ENCODE assay signal across 8 mouse cellular contexts in the genomic region with DNA sequence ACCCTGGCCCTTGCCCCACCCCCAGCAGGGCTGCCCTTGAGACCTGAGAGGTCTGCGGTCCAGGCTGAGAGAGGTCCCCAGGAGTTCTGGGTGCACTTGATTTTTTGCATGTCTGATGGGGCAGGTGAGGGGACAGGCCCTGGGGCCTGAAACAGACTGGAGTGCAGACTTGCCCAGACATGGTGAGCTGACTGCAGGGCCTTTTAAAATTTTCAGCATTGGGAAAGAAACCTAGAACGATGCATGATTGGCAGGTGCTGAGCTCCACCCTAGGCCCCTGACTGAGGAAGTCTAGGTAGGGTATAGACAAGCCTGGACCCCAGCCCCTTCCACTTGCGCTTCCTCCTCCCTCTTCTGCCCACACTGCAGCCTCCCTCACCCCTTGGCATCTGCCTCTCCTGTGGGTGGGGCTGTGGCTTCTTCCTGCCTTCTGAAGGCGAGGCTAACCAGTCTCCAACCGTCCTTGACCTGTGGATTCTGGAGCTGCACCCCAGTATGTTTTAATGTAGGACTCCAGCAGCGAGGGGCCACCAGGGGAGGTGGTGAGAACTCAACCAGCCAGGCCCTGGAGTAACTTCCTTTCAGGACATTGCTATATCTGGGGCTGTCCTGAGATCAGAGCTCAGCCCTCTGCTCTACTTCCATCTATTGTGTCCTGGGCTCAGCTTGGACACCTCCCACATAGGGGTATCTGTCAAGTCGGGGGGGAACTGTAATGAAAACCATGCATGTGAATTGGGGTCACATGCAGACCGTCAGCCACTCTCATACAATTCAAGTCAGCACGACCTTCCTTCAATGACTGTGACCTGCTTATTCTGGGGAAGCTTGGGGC. TPM values are rescaled to one million over a fixed set of nuclear protein-coding genes. Genes with fewer than 3 reads are reported as not detected.
DNase-seq lines count a peak whose midpoint lies in the region; ATAC-seq and TF ChIP-seq lines count a peak whose summit lies in the region.

No protein-coding gene starts in this region.

- no peak; the same call in none of the 2 replicates for TF ChIP-seq CTCF in left cerebral cortex, adult 2 months (IDR thresholded peaks at IDR 0.05)

- no peak for DNase-seq in left cerebral cortex, adult 2 months (ENCODE audit: extremely low spot score in 1 of 2, low spot score in 2 of 2)
- DNase-seq in left cerebral cortex, adult 8-10 months (ENCODE audit: low spot score in 2 of 2), result no peak
- no peak for DNase-seq in embryonic facial prominence, embryonic 10.5 days (ENCODE audit: low spot score)
- DNase-seq in lung, postnatal 25 days (ENCODE audit: low spot score), result peak; percentile 41
- DNase-seq in natural killer cell, adult 2 months (ENCODE audit: low spot score in 2 of 2), result no peak
- no peak for DNase-seq in left cerebral cortex, postnatal 36 days (ENCODE audit: low spot score in 2 of 2)
- DNase-seq in gastrocnemius, adult 8-10 months (ENCODE audit: low spot score in 2 of 2), result no peak

- peaks cover 35% of the 10 kb centered on the region for H3K4me1 ChIP-seq in embryonic facial prominence, embryonic 10.5 days
- peaks cover 16% of the 10 kb centered on the region for H3K4me1 ChIP-seq in heart, embryonic 16.5 days (ENCODE audit: control insufficient read depth, insufficient read depth, low read length)

- H3K9ac ChIP-seq in heart, embryonic 16.5 days (ENCODE audit: low read length), result no peak overlapping the region

- H3K27me3 ChIP-seq in embryonic facial prominence, embryonic 10.5 days (replicated peaks; ENCODE audit: low read depth, poor library complexity, severe bottlenecking), result peaks cover 31% of the 10 kb centered on the region
- H3K27me3 ChIP-seq in heart, embryonic 16.5 days (ENCODE audit: control insufficient read depth, insufficient read depth, low read length), result peaks cover 12% of the 10 kb centered on the region

- peak overlapping the region; percentile 30; the same call in 1 of the 2 replicates for H3K27ac ChIP-seq in left cerebral cortex, adult 2 months
- H3K27ac ChIP-seq in embryonic facial prominence, embryonic 10.5 days (replicated peaks), result 0 out of 2 replicates have a peak overlapping the region, but pooled peaks have one; percentile 10
- peak overlapping the region; percentile 71 for H3K27ac ChIP-seq in heart, embryonic 16.5 days (ENCODE audit: low read length)

- no peak overlapping the region for H3K4me3 ChIP-seq in left cerebral cortex, adult 2 months
- H3K4me3 ChIP-seq in embryonic facial prominence, embryonic 10.5 days, result no peak overlapping the region
- no peak overlapping the region for H3K4me3 ChIP-seq in heart, embryonic 16.5 days (ENCODE audit: low read length)

- peaks cover 39% of the 10 kb centered on the region for H3K36me3 ChIP-seq in embryonic facial prominence, embryonic 10.5 days (replicated peaks)
- H3K36me3 ChIP-seq in heart, embryonic 16.5 days (ENCODE audit: control insufficient read depth, insufficient read depth), result peaks cover 29% of the 10 kb centered on the region

- 45% methylated on average over 9 of the region's 9 CpGs for WGBS in embryonic facial prominence, embryonic 10.5 days
- 32% methylated on average over 9 of the region's 9 CpGs for WGBS in heart, embryonic 16.5 days

- no peak overlapping the region for H3K4me2 ChIP-seq in heart, embryonic 16.5 days (ENCODE audit: low read depth, low read length)

- peaks cover 19% of the 10 kb centered on the region for H3K9me3 ChIP-seq in embryonic facial prominence, embryonic 10.5 days
- H3K9me3 ChIP-seq in heart, embryonic 16.5 days (replicated peaks; ENCODE audit: control insufficient read depth, low read length), result peaks cover 15% of the 10 kb centered on the region

- ATAC-seq in heart, embryonic 16.5 days (replicated peaks; ENCODE audit: extremely low read depth, insufficient read depth, low FRiP score), result peak; percentile 40

- intact Hi-C loops in left cerebral cortex, adult 2 months (cut with DNase I), result no loop called here
- intact Hi-C loops in left cerebral cortex, postnatal 36 days (cut with DNase I), result no loop called here

RNA-seq across cellular contexts. Expression of a gene that starts 16.7 kb away (rescaled TPM):
- total RNA-seq in left cerebral cortex, adult 2 months (2021), result 10 to 100 TPM; 47.2 to 50.9 TPM
- total RNA-seq in left cerebral cortex, adult 8-10 months (2022), result 10 to 100 TPM; 38.6 to 51.4 (median 45.8) TPM
- polyA plus RNA-seq in embryonic facial prominence, embryonic 10.5 days (2016; fragmentation: Nextera tagmentation; extraction: Ambion mirVana), result 52.1 and 53.7 TPM in 2 replicates
- 54.4 and 56.0 TPM in 2 replicates for polyA plus RNA-seq in heart, embryonic 16.5 days (2015; fragmentation: Nextera tagmentation; extraction: Ambion mirVana)
- 10 to 100 TPM; 48.5 to 52.2 TPM for total RNA-seq in left cerebral cortex, postnatal 36 days (2021)
- total RNA-seq in gastrocnemius, adult 8-10 months (2022), result 10 to 100 TPM; 36.6 to 45.2 (median 38.1) TPM

RNA-seq across cellular contexts. Expression of a gene that starts 30.0 kb away (rescaled TPM):
- total RNA-seq in left cerebral cortex, adult 2 months (2021), result 1 to 10 TPM; 3.1 to 4.0 TPM
- total RNA-seq in left cerebral cortex, adult 8-10 months (2022), result 1 to 10 TPM; 1.2 to 3.5 (median 2.3) TPM
- 4.8 and 5.0 TPM in 2 replicates for polyA plus RNA-seq in embryonic facial prominence, embryonic 10.5 days (2016; fragmentation: Nextera tagmentation; extraction: Ambion mirVana)
- 3.9 and 4.4 TPM in 2 replicates for polyA plus RNA-seq in heart, embryonic 16.5 days (2015; fragmentation: Nextera tagmentation; extraction: Ambion mirVana)
- 1 to 10 TPM; 3.9 to 4.0 TPM for total RNA-seq in left cerebral cortex, postnatal 36 days (2021)
- total RNA-seq in gastrocnemius, adult 8-10 months (2022), result under 1 TPM; 0.27 to 0.63 (median 0.40) TPM

RNA-seq across cellular contexts. Expression of a gene that starts 35.5 kb away (rescaled TPM):
- 10 to 100 TPM; 29.1 to 33.0 TPM for total RNA-seq in left cerebral cortex, adult 2 months (2021)
- total RNA-seq in left cerebral cortex, adult 8-10 months (2022), result 10 to 100 TPM; 28.7 to 31.1 (median 29.3) TPM
- polyA plus RNA-seq in embryonic facial prominence, embryonic 10.5 days (2016; fragmentation: Nextera tagmentation; extraction: Ambion mirVana), result 249 and 260 TPM in 2 replicates
- polyA plus RNA-seq in heart, embryonic 16.5 days (2015; fragmentation: Nextera tagmentation; extraction: Ambion mirVana), result 188 and 205 TPM in 2 replicates
- 10 to 100 TPM; 31.1 to 41.6 TPM for total RNA-seq in left cerebral cortex, postnatal 36 days (2021)
- 10 to 100 TPM; 19.3 to 22.8 (median 21.2) TPM for total RNA-seq in gastrocnemius, adult 8-10 months (2022)

RNA-seq across cellular contexts. Expression of a gene that starts 44.1 kb away (rescaled TPM):
- total RNA-seq in left cerebral cortex, adult 2 months (2021), result 100 to 1,000 TPM; 313 to 351 TPM
- total RNA-seq in left cerebral cortex, adult 8-10 months (2022), result 100 to 1,000 TPM; 237 to 269 (median 246) TPM
- 2.2 TPM in 2 replicates for polyA plus RNA-seq in embryonic facial prominence, embryonic 10.5 days (2016; fragmentation: Nextera tagmentation; extraction: Ambion mirVana)
- polyA plus RNA-seq in heart, embryonic 16.5 days (2015; fragmentation: Nextera tagmentation; extraction: Ambion mirVana), result 0.47 and 0.72 TPM in 2 replicates
- total RNA-seq in left cerebral cortex, postnatal 36 days (2021), result 100 to 1,000 TPM; 278 to 328 TPM
- under 1 TPM in 3 of 4 experiments, not detected in 1; 0.10 to 0.21 (median 0.20) TPM for total RNA-seq in gastrocnemius, adult 8-10 months (2022)

RNA-seq across cellular contexts. Expression of a gene that starts 48.6 kb away (rescaled TPM):
- 1 to 10 TPM; 5.5 to 5.8 TPM for total RNA-seq in left cerebral cortex, adult 2 months (2021)
- 1 to 10 TPM; 4.4 to 7.3 (median 6.1) TPM for total RNA-seq in left cerebral cortex, adult 8-10 months (2022)
- 3.6 and 4.0 TPM in 2 replicates for polyA plus RNA-seq in embryonic facial prominence, embryonic 10.5 days (2016; fragmentation: Nextera tagmentation; extraction: Ambion mirVana)
- 9.9 and 11.3 TPM in 2 replicates for polyA plus RNA-seq in heart, embryonic 16.5 days (2015; fragmentation: Nextera tagmentation; extraction: Ambion mirVana)
- 1 to 10 TPM; 4.0 to 5.5 TPM for total RNA-seq in left cerebral cortex, postnatal 36 days (2021)
- total RNA-seq in gastrocnemius, adult 8-10 months (2022), result 1 to 10 TPM; 1.4 to 2.0 (median 1.6) TPM

Comparison
In these comparisons a context has a peak if more than half of its experiments do, and no peak if none do; other contexts are left out.
1. H3K27ac ChIP-seq: peak in every context shown above with its lines; median percentile 71 in heart, embryonic 16.5 days; 30 in left cerebral cortex, adult 2 months; 10 in embryonic facial prominence, embryonic 10.5 days.